Mouse (Mus musculus) CH12.LX (cell line): ENCODE measurements around the gene 1810010H24Rik. TPM values are rescaled to one million over a fixed set of nuclear protein-coding genes. Genes with fewer than 3 reads are reported as not detected.
"Not testable (repeated sequence)": the region's sequence is repeated elsewhere in the genome, so short reads cannot be mapped to it uniquely, and the experiment has no call there.

Source experiments
- DNase-seq: peaks from one replicate; pipeline ENCODE4 v3.0.0-alpha.2; 2013; ENCODE audit errors: extremely low read depth
- H3K27ac ChIP-seq: 2 replicates; pipeline ENCODE4 v1.5.1; 2012; ENCODE audit warnings: low read depth, mild to moderate bottlenecking, control low read depth, moderate library complexity; ENCODE audit not compliant: insufficient read depth
- H3K27me3 ChIP-seq: replicated peaks from 2 replicates; pipeline ENCODE3; 2012; ENCODE audit warnings: inconsistent platforms
- H3K36me3 ChIP-seq, 2 experiments: replicated peaks in 1 of 2; 2 replicates each; pipeline versions ENCODE3 to v1.6.1; 2012; ENCODE audit warnings: inconsistent platforms in 1 of 2, low read length in 1 of 2, mild to moderate bottlenecking in 1 of 2, mixed read lengths in 1 of 2, moderate library complexity in 1 of 2; ENCODE audit not compliant: control insufficient read depth in 1 of 2, insufficient read depth in 1 of 2
- H3K4me1 ChIP-seq, 2 experiments: 2 replicates each; pipeline ENCODE4 v1.6.1; 2012; ENCODE audit warnings: inconsistent platforms in 1 of 2, moderate library complexity in 1 of 2; ENCODE audit not compliant: insufficient read depth in 2 of 2, control insufficient read depth in 1 of 2
- H3K4me2 ChIP-seq: 2 replicates; pipeline ENCODE4 v1.6.1; 2012; ENCODE audit warnings: low read depth, mild to moderate bottlenecking, control low read depth; ENCODE audit not compliant: poor library complexity, insufficient read depth, severe bottlenecking
- H3K4me3 ChIP-seq, 3 experiments: fragments of 150-350 bp in 1 of 3; sonication (generic) in 1 of 3; replicated peaks in 1 of 3; 2 replicates each; pipeline versions ENCODE3 to v1.5.1; 2011 to 2012; ENCODE audit warnings: low read depth in 2 of 3, low read length in 2 of 3, mild to moderate bottlenecking in 2 of 3, moderate library complexity in 2 of 3, control low read depth in 1 of 3, improper control_type of control experiment in 1 of 3, inconsistent platforms in 1 of 3, mixed read lengths in 1 of 3; ENCODE audit not compliant: poor library complexity in 1 of 3
- H3K79me2 ChIP-seq: replicated peaks from 2 replicates; pipeline ENCODE4 v1.6.1; 2012; ENCODE audit warnings: mild to moderate bottlenecking, moderate library complexity; ENCODE audit not compliant: control insufficient read depth, poor library complexity, insufficient read depth, severe bottlenecking; ENCODE audit errors: extremely low read depth
- H3K9ac ChIP-seq: 2 replicates; pipeline ENCODE4 v1.6.1; 2012; ENCODE audit warnings: low read depth, mild to moderate bottlenecking, control low read depth, moderate library complexity; ENCODE audit not compliant: insufficient read depth
- H3K9me3 ChIP-seq: replicated peaks from 2 replicates; pipeline ENCODE3; 2012; ENCODE audit warnings: low read length, inconsistent platforms, mixed read lengths
- BHLHE40 ChIP-seq: IDR thresholded peaks from 2 replicates; pipeline ENCODE4 v1.6.1; 2011; ENCODE audit warnings: mild to moderate bottlenecking, low read depth, low read length, improper control_type of control experiment
- CTCF ChIP-seq, 2 experiments: IDR thresholded peaks in 1 of 2; conservative IDR thresholded peaks in 1 of 2; 2 replicates each; pipeline ENCODE4 v1.5.1; 2011 to 2012; ENCODE audit warnings: low read depth in 2 of 2, low read length in 2 of 2, improper control_type of control experiment in 1 of 2, inconsistent platforms in 1 of 2, mild to moderate bottlenecking in 1 of 2, moderate library complexity in 1 of 2
- EP300 ChIP-seq: IDR thresholded peaks from 2 replicates; pipeline ENCODE4 v1.6.1; 2011; ENCODE audit warnings: low read length, improper control_type of control experiment
- ETS1 ChIP-seq: conservative IDR thresholded peaks from 2 replicates; pipeline ENCODE4 v1.6.1; 2012; ENCODE audit warnings: low read depth, mild to moderate bottlenecking, inconsistent platforms, low read length, improper control_type of control experiment, moderate library complexity
- JUND ChIP-seq: conservative IDR thresholded peaks from 2 replicates; pipeline ENCODE4 v1.6.1; 2011; ENCODE audit warnings: low read depth, low read length, improper control_type of control experiment
- KAT2A ChIP-seq: IDR thresholded peaks from 2 replicates; pipeline ENCODE4 v1.6.1; 2012; ENCODE audit warnings: low read length, improper control_type of control experiment, inconsistent platforms; ENCODE audit not compliant: insufficient replicate concordance
- MAFK ChIP-seq: IDR thresholded peaks from 2 replicates; pipeline ENCODE4 v1.6.1; 2011; ENCODE audit warnings: low read length, improper control_type of control experiment; ENCODE audit not compliant: insufficient replicate concordance
- MAX ChIP-seq: IDR thresholded peaks from 2 replicates; pipeline ENCODE4 v1.6.1; 2011; ENCODE audit warnings: low read length, improper control_type of control experiment
- NELFE ChIP-seq: IDR thresholded peaks from 2 replicates; pipeline ENCODE4 v1.6.1; 2011; ENCODE audit warnings: low read depth, low read length, improper control_type of control experiment
- POLR2A ChIP-seq: IDR thresholded peaks from 2 replicates; pipeline ENCODE4 v1.6.1; 2011; ENCODE audit warnings: low read depth, mild to moderate bottlenecking, improper control_type of control experiment, low read length
- POLR2AphosphoS2 ChIP-seq: IDR thresholded peaks from 2 replicates; pipeline ENCODE4 v1.6.1; 2011; ENCODE audit warnings: low read depth, low read length, improper control_type of control experiment
- RCOR1 ChIP-seq: conservative IDR thresholded peaks from 2 replicates; pipeline ENCODE4 v1.6.1; 2012; ENCODE audit warnings: low read depth, mild to moderate bottlenecking, inconsistent platforms, low read length, improper control_type of control experiment
- SMC3 ChIP-seq: IDR thresholded peaks from 2 replicates; pipeline ENCODE4 v1.6.1; 2011; ENCODE audit warnings: low read depth, low read length, improper control_type of control experiment
- TBP ChIP-seq: conservative IDR thresholded peaks from 2 replicates; pipeline ENCODE4 v1.6.1; 2011; ENCODE audit warnings: low read depth, low read length, improper control_type of control experiment
- TCF12 ChIP-seq: IDR thresholded peaks from 2 replicates; pipeline ENCODE4 v1.6.1; 2014; ENCODE audit warnings: low read depth, mild to moderate bottlenecking, inconsistent platforms, low read length, improper control_type of control experiment
- UBTF ChIP-seq: IDR thresholded peaks from 2 replicates; pipeline ENCODE4 v1.6.1; 2012; ENCODE audit warnings: low read depth, mild to moderate bottlenecking, inconsistent platforms, low read length, improper control_type of control experiment, moderate library complexity
- USF1 ChIP-seq: IDR thresholded peaks from 2 replicates; pipeline ENCODE4 v1.6.1; 2014; ENCODE audit warnings: low read depth, mild to moderate bottlenecking, inconsistent platforms, low read length, improper control_type of control experiment
- USF2 ChIP-seq: conservative IDR thresholded peaks from 2 replicates; pipeline ENCODE4 v1.6.1; 2011; ENCODE audit warnings: low read depth, low read length, improper control_type of control experiment
- ZC3H11A ChIP-seq: IDR thresholded peaks from 2 replicates; pipeline ENCODE4 v1.6.1; 2012; ENCODE audit warnings: low read depth, mild to moderate bottlenecking, inconsistent platforms, low read length, improper control_type of control experiment
- ZKSCAN1 ChIP-seq: IDR thresholded peaks from 2 replicates; pipeline ENCODE4 v1.6.1; 2012; ENCODE audit warnings: low read depth, inconsistent platforms, low read length, improper control_type of control experiment, borderline replicate concordance
- ZNF384 ChIP-seq: IDR thresholded peaks from 2 replicates; pipeline ENCODE4 v1.6.1; 2012; ENCODE audit warnings: low read depth, low read length, improper control_type of control experiment, inconsistent platforms
- dilution Hi-C: fragments of 300-500 bp; cut with MboI; formaldehyde crosslinking; loops from 2 replicates; pipeline ENCODE4 v1.14.3; 2020; ENCODE audit warnings: low sequenced_read_pairs; ENCODE audit not compliant: extremely low pct_unique_long_range_greater_than_20kb, extremely low pct_ligation_motif_present
- in situ Hi-C: fragments of 300-500 bp; cut with MboI; formaldehyde crosslinking; loops from 3 replicates; pipeline ENCODE4 v1.14.3; 2019; ENCODE audit warnings: low sequenced_read_pairs, low pct_ligation_motif_present, low pct_unique_long_range_greater_than_20kb, mixed read lengths
- polyA plus RNA-seq: library from polyadenylated mRNA; unstranded; fragments of >175 nt; gene quantifications from 2 replicates; pipeline ENCODE4 v1.2.1, GENCODE M21; 2012; ENCODE audit warnings: low read depth; ENCODE audit not compliant: insufficient read length
- total RNA-seq, 2 experiments: library from RNA; depleted of rRNA; stranded (reverse); fragments of 300-350 nt in 1 of 2; fragments of >200 nt in 1 of 2; gene quantifications; 2 replicates each; pipeline ENCODE4 v1.2.3; 2012 to 2014

Gene 1810010H24Rik
- total and polyA plus RNA-seq, 3 experiments, result 0.53 to 1.7 (median 1.1) TPM

GRCm38 (mm10) chr11:107019722-107020121 lies 5.8 kb upstream of the 1810010H24Rik start:
- TF ChIP-seq TBP, result peak; percentile 88
- H3K27ac ChIP-seq, H3K9ac ChIP-seq, H3K4me1 ChIP-seq, H3K36me3 ChIP-seq, DNase-seq, H3K4me3 ChIP-seq, dilution Hi-C loops, H3K4me2 ChIP-seq, H3K79me2 ChIP-seq, H3K9me3 ChIP-seq, in situ Hi-C loops: not testable (repeated sequence)
- H3K27me3 ChIP-seq, result peaks cover 13% of the 10 kb centered on the region

- Histone ChIP-seq H3K79me2 (no peaks in the 10 kb centered on the region), H3K4me3 (no peak overlapping the region), H3K27me3 (peaks cover 32% of the 10 kb centered on the region), H3K27ac (no peak overlapping the region), H3K36me3 (no peaks in the 10 kb centered on the region), H3K9me3 (no peaks in the 10 kb centered on the region), H3K4me1 (peaks cover 6 to 18% of the 10 kb centered on the region in 2 experiments; a peak in 3 of 4 replicates), H3K9ac (no peak overlapping the region), H3K4me2 (no peak overlapping the region)
- no peak for DNase-seq
- dilution Hi-C loops, result no loop called here
- in situ Hi-C loops, result no loop called here
- TF ChIP-seq BHLHE40, result no peak
These were observed 3.3 kb upstream of the 1810010H24Rik start for GRCm38 (mm10) chr11:107022050-107022683.

- Histone ChIP-seq H3K27me3 (peaks cover 32% of the 10 kb centered on the region), H3K79me2 (no peaks in the 10 kb centered on the region), H3K9ac (no peak overlapping the region), H3K27ac (no peak overlapping the region), H3K36me3 (no peaks in the 10 kb centered on the region), H3K4me2 (no peak overlapping the region), H3K9me3 (no peaks in the 10 kb centered on the region), H3K4me3 (no peak overlapping the region), H3K4me1 (peaks cover 4 to 23% of the 10 kb centered on the region in 2 experiments; a peak in 3 of 4 replicates)
- no peak for TF ChIP-seq JUND
- TF ChIP-seq UBTF, result no peak
- no peak for TF ChIP-seq BHLHE40
- TF ChIP-seq MAFK, result no peak
- TF ChIP-seq MAX, result no peak
- no peak for TF ChIP-seq POLR2A
- no peak for TF ChIP-seq ETS1
- no peak for TF ChIP-seq RCOR1
- TF ChIP-seq ZC3H11A, result no peak
- no peak for TF ChIP-seq USF2
- TF ChIP-seq ZNF384, result no peak
- no peak for TF ChIP-seq POLR2AphosphoS2
- no peak for TF ChIP-seq USF1
- TF ChIP-seq EP300, result no peak
- TF ChIP-seq NELFE, result no peak
- no peak for TF ChIP-seq KAT2A
- no peak for TF ChIP-seq TCF12
- TF ChIP-seq CTCF (conservative IDR thresholded peaks at IDR 0.05 in 1 of 2, IDR thresholded peaks at IDR 0.05 in 1 of 2; ENCODE audit: low read depth in 2 of 2, low read length in 2 of 2), result no peak
- no peak for TF ChIP-seq SMC3
- TF ChIP-seq ZKSCAN1, result no peak
- in situ Hi-C loops (no loop called here), dilution Hi-C loops (no loop called here)
- DNase-seq, result no peak
These were observed 1.1 kb upstream of the 1810010H24Rik start for GRCm38 (mm10) chr11:107024406-107024805.
